Mouse (Mus musculus): ENCODE results near the gene Tmc3. TPM values are rescaled to one million over a fixed set of nuclear protein-coding genes. Genes with fewer than 3 reads are reported as not detected.

Tmc3 gene
- polyA plus RNA-seq, 1 experiment: 0.77 TPM

GRCm38 (mm10) chr7:83626557-83627257 is 42.0 kb downstream of the Tmc3 start:
- Histone ChIP-seq H3K27ac (ENCODE audit: insufficient read depth, low read length) (no peak overlapping the region), H3K4me1 (ENCODE audit: control insufficient read depth, insufficient read depth, insufficient read length) (no peaks in the 10 kb centered on the region), H3K27me3 (ENCODE audit: control insufficient read depth, insufficient read depth, low read length) (no peaks in the 10 kb centered on the region), H3K36me3 (ENCODE audit: control insufficient read depth, insufficient read depth, low read length) (no peaks in the 10 kb centered on the region), H3K4me3 (ENCODE audit: extremely low read depth, insufficient read depth, insufficient read length) (no peak overlapping the region)
- TF ChIP-seq CTCF (IDR thresholded peaks at IDR 0.05; ENCODE audit: extremely low read depth, insufficient read depth, insufficient read length, insufficient replicate concordance) (no peak), POLR2A (IDR thresholded peaks at IDR 0.05; ENCODE audit: low read depth, low read length) (no peak)
- no peak for DNase-seq (ENCODE audit: low read depth in 1 of 2, low spot score in 2 of 2)
- 92% methylated on average over 8 of the region's 8 CpGs for WGBS

GRCm38 (mm10) chr7:83627369-83627768 is 42.6 kb downstream of the Tmc3 start:
- WGBS: 87% methylated on average over 4 of the region's 4 CpGs
- TF ChIP-seq CTCF (IDR thresholded peaks at IDR 0.05; ENCODE audit: extremely low read depth, insufficient read depth, insufficient read length, insufficient replicate concordance) (no peak), POLR2A (IDR thresholded peaks at IDR 0.05; ENCODE audit: low read depth, low read length) (no peak)
- no peaks in the 10 kb centered on the region for H3K36me3 ChIP-seq (ENCODE audit: control insufficient read depth, insufficient read depth, low read length)
- no peak overlapping the region for H3K27ac ChIP-seq (ENCODE audit: insufficient read depth, low read length)
- peaks cover under 1% of the 10 kb centered on the region; the same call in 1 of the 2 replicates for H3K4me1 ChIP-seq (ENCODE audit: control insufficient read depth, insufficient read depth, insufficient read length)
- H3K27me3 ChIP-seq (ENCODE audit: control insufficient read depth, insufficient read depth, low read length): no peaks in the 10 kb centered on the region
- H3K4me3 ChIP-seq (ENCODE audit: extremely low read depth, insufficient read depth, insufficient read length): no peak overlapping the region
- DNase-seq (ENCODE audit: low read depth in 1 of 2, low spot score in 2 of 2): no peak

- WGBS: 10% methylated on average over 11 of the region's 11 CpGs
- no peak for DNase-seq (ENCODE audit: low read depth in 1 of 2, low spot score in 2 of 2)
These were observed 46.5 kb downstream of the Tmc3 start for GRCm38 (mm10) chr7:83631073-83631827.

GRCm38 (mm10) chr7:83631828-83632681 is 47.3 kb downstream of the Tmc3 start, which contains the start of gene Stard5:
Gene Stard5 (plus strand): TSS chr7:83631959.
- H3K36me3 ChIP-seq (ENCODE audit: control insufficient read depth, insufficient read depth, low read length): peaks cover 4% of the 10 kb centered on the region; the same call in 1 of the 2 replicates
- H3K4me1 ChIP-seq (ENCODE audit: control insufficient read depth, insufficient read depth, insufficient read length): peaks cover 2% of the 10 kb centered on the region; the same call in 1 of the 2 replicates
- WGBS: 4% methylated on average over 35 of the region's 35 CpGs
- no peaks in the 10 kb centered on the region for H3K27me3 ChIP-seq (ENCODE audit: control insufficient read depth, insufficient read depth, low read length)
- H3K27ac ChIP-seq (ENCODE audit: insufficient read depth, low read length): peak within 1 kb of the TSS; percentile 74
- H3K4me3 ChIP-seq (ENCODE audit: extremely low read depth, insufficient read depth, insufficient read length): peak within 1 kb of the TSS; percentile 82
- DNase-seq (ENCODE audit: low read depth in 1 of 2, low spot score in 2 of 2): peak; percentile 82 to 88
- TF ChIP-seq CTCF (IDR thresholded peaks at IDR 0.05; ENCODE audit: extremely low read depth, insufficient read depth, insufficient read length, insufficient replicate concordance) (no peak), POLR2A (IDR thresholded peaks at IDR 0.05; ENCODE audit: low read depth, low read length) (peak; percentile 88)

More at GRCm38 (mm10) chr7:83631073-83631827, 46.5 kb downstream of the Tmc3 start:
- no peaks in the 10 kb centered on the region for H3K27me3 ChIP-seq (ENCODE audit: control insufficient read depth, insufficient read depth, low read length)
- H3K27ac ChIP-seq (ENCODE audit: insufficient read depth, low read length): peak overlapping the region; percentile 55; the same call in 1 of the 2 replicates
- H3K4me1 ChIP-seq (ENCODE audit: control insufficient read depth, insufficient read depth, insufficient read length): peaks cover 2% of the 10 kb centered on the region; the same call in 1 of the 2 replicates
- H3K36me3 ChIP-seq (ENCODE audit: control insufficient read depth, insufficient read depth, low read length): peaks cover 2% of the 10 kb centered on the region; the same call in 1 of the 2 replicates
- TF ChIP-seq CTCF (IDR thresholded peaks at IDR 0.05; ENCODE audit: extremely low read depth, insufficient read depth, insufficient read length, insufficient replicate concordance) (no peak), POLR2A (IDR thresholded peaks at IDR 0.05; ENCODE audit: low read depth, low read length) (no peak)
- H3K4me3 ChIP-seq (ENCODE audit: extremely low read depth, insufficient read depth, insufficient read length): peak overlapping the region; percentile 77

- peak overlapping the region; percentile 39; the same call in 1 of the 2 replicates for H3K4me3 ChIP-seq (ENCODE audit: extremely low read depth, insufficient read depth, insufficient read length)
- 82% methylated on average over 6 of the region's 6 CpGs for WGBS
- TF ChIP-seq POLR2A (IDR thresholded peaks at IDR 0.05; ENCODE audit: low read depth, low read length) (no peak), CTCF (IDR thresholded peaks at IDR 0.05; ENCODE audit: extremely low read depth, insufficient read depth, insufficient read length, insufficient replicate concordance) (no peak)
- peaks cover 2% of the 10 kb centered on the region; the same call in 1 of the 2 replicates for H3K4me1 ChIP-seq (ENCODE audit: control insufficient read depth, insufficient read depth, insufficient read length)
- DNase-seq (ENCODE audit: low read depth in 1 of 2, low spot score in 2 of 2): no peak
- peaks cover 4% of the 10 kb centered on the region; the same call in 1 of the 2 replicates for H3K36me3 ChIP-seq (ENCODE audit: control insufficient read depth, insufficient read depth, low read length)
- H3K27me3 ChIP-seq (ENCODE audit: control insufficient read depth, insufficient read depth, low read length): no peaks in the 10 kb centered on the region
- peak overlapping the region; percentile 30; the same call in 1 of the 2 replicates for H3K27ac ChIP-seq (ENCODE audit: insufficient read depth, low read length)
These were observed 48.0 kb downstream of the Tmc3 start for GRCm38 (mm10) chr7:83632682-83633120.

GRCm38 (mm10) chr7:83633856-83634255 is 49.1 kb downstream of the Tmc3 start:
- Histone ChIP-seq H3K27me3 (ENCODE audit: control insufficient read depth, insufficient read depth, low read length) (no peaks in the 10 kb centered on the region), H3K27ac (ENCODE audit: insufficient read depth, low read length) (no peak overlapping the region), H3K36me3 (ENCODE audit: control insufficient read depth, insufficient read depth, low read length) (peaks cover 4% of the 10 kb centered on the region; the same call in 1 of the 2 replicates), H3K4me3 (ENCODE audit: extremely low read depth, insufficient read depth, insufficient read length) (no peak overlapping the region), H3K4me1 (ENCODE audit: control insufficient read depth, insufficient read depth, insufficient read length) (peaks cover 5% of the 10 kb centered on the region; the same call in 1 of the 2 replicates)
- TF ChIP-seq POLR2A (IDR thresholded peaks at IDR 0.05; ENCODE audit: low read depth, low read length): no peak
- no peak for TF ChIP-seq CTCF (IDR thresholded peaks at IDR 0.05; ENCODE audit: extremely low read depth, insufficient read depth, insufficient read length, insufficient replicate concordance)
- DNase-seq (ENCODE audit: low read depth in 1 of 2, low spot score in 2 of 2): no peak
- WGBS: 82% methylated on average over 6 of the region's 6 CpGs
